Mouse (Mus musculus) embryonic facial prominence, embryonic 15.5 days (tissue): Measurements from ENCODE around the gene Sh3bgrl2. TPM values are rescaled to one million over a fixed set of nuclear protein-coding genes. Genes with fewer than 3 reads are reported as not detected.

Source experiments
- ATAC-seq: fragments of 200-750 bp; cut with Nextera tagmentation; 2 replicates; pipeline ENCODE4 v1.8.0; 2017; ENCODE audit warnings: low read depth, moderate TSS enrichment; ENCODE audit not compliant: insufficient number of reproducible peaks, low FRiP score, low TSS enrichment
- H3K27ac ChIP-seq: fragments of 300-500 bp; sonication (generic); replicated peaks from 2 replicates; pipeline ENCODE4 v1.5.1; 2015; ENCODE audit warnings: mild to moderate bottlenecking, inconsistent platforms
- H3K27me3 ChIP-seq: fragments of 300-500 bp; sonication (generic); 2 replicates; pipeline ENCODE4 v1.6.1; 2015; ENCODE audit warnings: inconsistent platforms
- H3K36me3 ChIP-seq: fragments of 300-500 bp; sonication (generic); 2 replicates; pipeline ENCODE4 v1.6.1; 2015; ENCODE audit warnings: mild to moderate bottlenecking, inconsistent platforms
- H3K4me1 ChIP-seq: fragments of 300-500 bp; sonication (generic); 2 replicates; pipeline ENCODE4 v1.6.1; 2015; ENCODE audit warnings: inconsistent platforms
- H3K4me2 ChIP-seq: fragments of 300-500 bp; sonication (generic); replicated peaks from 2 replicates; pipeline ENCODE4 v1.6.1; 2015; ENCODE audit warnings: mild to moderate bottlenecking, inconsistent platforms
- H3K4me3 ChIP-seq: fragments of 300-500 bp; sonication (generic); replicated peaks from 2 replicates; pipeline ENCODE4 v1.5.1; 2015; ENCODE audit warnings: mild to moderate bottlenecking, inconsistent platforms
- H3K9ac ChIP-seq: fragments of 300-500 bp; sonication (generic); 2 replicates; pipeline ENCODE4 v1.6.1; 2015; ENCODE audit warnings: inconsistent platforms
- H3K9me3 ChIP-seq: fragments of 300-500 bp; sonication (generic); replicated peaks from 2 replicates; pipeline ENCODE4 v1.6.1; 2016; ENCODE audit warnings: inconsistent platforms
- WGBS: fragments of 180-500 bp; shearing (Covaris S2); methylation state at CpG from one replicate; pipeline ENCODE4 v1.1.7; 2015; 5-methylcytosine and 5-hydroxymethylcytosine counted together
- polyA plus RNA-seq: library from polyadenylated mRNA; unstranded; fragments of >200 nt; fragmentation: Nextera tagmentation; extraction: Ambion mirVana; gene quantifications from 2 replicates; pipeline ENCODE4 v1.2.1, GENCODE M21; 2015

Sh3bgrl2 gene
- polyA plus RNA-seq, 1 experiment from 2014 or later = 22.8 TPM

- Histone ChIP-seq H3K27me3 (no peaks in the 10 kb centered on the region), H3K4me1 (no peaks in the 10 kb centered on the region), H3K9me3 (no peaks in the 10 kb centered on the region), H3K4me2 (no peak overlapping the region), H3K27ac (no peak overlapping the region), H3K36me3 (no peaks in the 10 kb centered on the region), H3K4me3 (no peak overlapping the region), H3K9ac (no peak overlapping the region)
- 52% methylated on average over 7 of the region's 7 CpGs for WGBS
- no peak for ATAC-seq
These were observed 28.0 kb downstream of the Sh3bgrl2 start for GRCm38 (mm10) chr9:83576018-83576688.

- Histone ChIP-seq H3K4me1 (no peaks in the 10 kb centered on the region), H3K27me3 (no peaks in the 10 kb centered on the region)
- 29% methylated on average over 3 of the region's 3 CpGs for WGBS
These were observed 28.5 kb downstream of the Sh3bgrl2 start for GRCm38 (mm10) chr9:83576689-83577057.

GRCm38 (mm10) chr9:83577260-83577659 is 29.1 kb downstream of the Sh3bgrl2 start:
- WGBS = 85% methylated on average over 7 of the region's 7 CpGs
- Histone ChIP-seq H3K9ac (no peak overlapping the region), H3K4me1 (no peaks in the 10 kb centered on the region), H3K9me3 (no peaks in the 10 kb centered on the region), H3K4me2 (no peak overlapping the region), H3K36me3 (no peaks in the 10 kb centered on the region), H3K4me3 (no peak overlapping the region), H3K27me3 (no peaks in the 10 kb centered on the region), H3K27ac (no peak overlapping the region)
- ATAC-seq = no peak

More at GRCm38 (mm10) chr9:83576689-83577057, 28.5 kb downstream of the Sh3bgrl2 start:
- H3K4me3 ChIP-seq = no peak overlapping the region
- H3K4me2 ChIP-seq = no peak overlapping the region
- H3K27ac ChIP-seq = no peak overlapping the region
- no peaks in the 10 kb centered on the region for H3K36me3 ChIP-seq
- H3K9me3 ChIP-seq = no peaks in the 10 kb centered on the region
- ATAC-seq = no peak
- H3K9ac ChIP-seq = no peak overlapping the region

GRCm38 (mm10) chr9:83579049-83579448 is 30.9 kb downstream of the Sh3bgrl2 start:
- Histone ChIP-seq H3K4me3 (no peak overlapping the region), H3K36me3 (no peaks in the 10 kb centered on the region), H3K9me3 (no peaks in the 10 kb centered on the region), H3K4me1 (no peaks in the 10 kb centered on the region), H3K27me3 (no peaks in the 10 kb centered on the region), H3K4me2 (no peak overlapping the region), H3K27ac (no peak overlapping the region), H3K9ac (no peak overlapping the region)
- WGBS = 74% methylated on average over 4 of the region's 4 CpGs
- ATAC-seq = no peak

GRCm38 (mm10) chr9:83582748-83583147 is 34.6 kb downstream of the Sh3bgrl2 start:
- Histone ChIP-seq H3K4me2 (no peak overlapping the region), H3K9ac (no peak overlapping the region), H3K4me3 (no peak overlapping the region), H3K27ac (no peak overlapping the region), H3K9me3 (no peaks in the 10 kb centered on the region), H3K36me3 (no peaks in the 10 kb centered on the region), H3K4me1 (no peaks in the 10 kb centered on the region), H3K27me3 (no peaks in the 10 kb centered on the region)
- ATAC-seq = no peak
- WGBS = 47% methylated on average over 7 of the region's 7 CpGs

GRCm38 (mm10) chr9:83586316-83587050 is 38.4 kb downstream of the Sh3bgrl2 start:
- no peaks in the 10 kb centered on the region for H3K27me3 ChIP-seq
- no peaks in the 10 kb centered on the region for H3K4me1 ChIP-seq
- no peak overlapping the region for H3K9ac ChIP-seq
- 86% methylated on average over 17 of the region's 17 CpGs for WGBS
- H3K4me3 ChIP-seq = no peak overlapping the region
- no peak overlapping the region for H3K27ac ChIP-seq
- no peaks in the 10 kb centered on the region for H3K36me3 ChIP-seq
- ATAC-seq = no peak
- no peaks in the 10 kb centered on the region for H3K9me3 ChIP-seq
- no peak overlapping the region for H3K4me2 ChIP-seq

GRCm38 (mm10) chr9:83587116-83587515 is 39.0 kb downstream of the Sh3bgrl2 start:
- Histone ChIP-seq H3K27ac (no peak overlapping the region), H3K9me3 (no peaks in the 10 kb centered on the region), H3K9ac (no peak overlapping the region), H3K27me3 (no peaks in the 10 kb centered on the region), H3K4me3 (no peak overlapping the region), H3K4me1 (no peaks in the 10 kb centered on the region), H3K4me2 (no peak overlapping the region), H3K36me3 (no peaks in the 10 kb centered on the region)
- 82% methylated on average over 9 of the region's 9 CpGs for WGBS
- ATAC-seq = no peak

GRCm38 (mm10) chr9:83589063-83589462 is 40.9 kb downstream of the Sh3bgrl2 start:
- Histone ChIP-seq H3K27ac (no peak overlapping the region), H3K36me3 (no peaks in the 10 kb centered on the region), H3K9ac (no peak overlapping the region), H3K27me3 (no peaks in the 10 kb centered on the region), H3K4me1 (no peaks in the 10 kb centered on the region), H3K4me2 (no peak overlapping the region), H3K4me3 (no peak overlapping the region), H3K9me3 (no peaks in the 10 kb centered on the region)
- no peak for ATAC-seq
- WGBS = 90% methylated on average over 2 of the region's 2 CpGs

GRCm38 (mm10) chr9:83589680-83590467 is 41.7 kb downstream of the Sh3bgrl2 start:
- Histone ChIP-seq H3K4me2 (no peak overlapping the region), H3K4me3 (no peak overlapping the region), H3K9ac (no peak overlapping the region), H3K4me1 (no peaks in the 10 kb centered on the region), H3K27me3 (no peaks in the 10 kb centered on the region), H3K27ac (no peak overlapping the region), H3K36me3 (no peaks in the 10 kb centered on the region), H3K9me3 (no peaks in the 10 kb centered on the region)
- ATAC-seq = no peak
- WGBS = 59% methylated on average over 14 of the region's 14 CpGs

- Histone ChIP-seq H3K9me3 (no peaks in the 10 kb centered on the region), H3K27ac (no peak overlapping the region)
- WGBS = 60% methylated on average over 10 of the region's 10 CpGs
These were observed 43.8 kb downstream of the Sh3bgrl2 start for GRCm38 (mm10) chr9:83591848-83592456.

GRCm38 (mm10) chr9:83593811-83594210 is 45.7 kb downstream of the Sh3bgrl2 start:
- ATAC-seq = no peak
- Histone ChIP-seq H3K4me3 (no peak overlapping the region), H3K4me2 (no peak overlapping the region), H3K9me3 (no peaks in the 10 kb centered on the region), H3K27me3 (no peaks in the 10 kb centered on the region), H3K9ac (no peak overlapping the region), H3K27ac (no peak overlapping the region), H3K36me3 (no peaks in the 10 kb centered on the region), H3K4me1 (no peaks in the 10 kb centered on the region)
- WGBS = 83% methylated on average over 5 of the region's 5 CpGs

More at GRCm38 (mm10) chr9:83591848-83592456, 43.8 kb downstream of the Sh3bgrl2 start:
- H3K4me2 ChIP-seq = no peak overlapping the region
- H3K4me1 ChIP-seq = no peaks in the 10 kb centered on the region
- no peak overlapping the region for H3K9ac ChIP-seq
- 0 out of 2 replicates have a peak, but pooled peaks have one; percentile 47 for ATAC-seq
- no peaks in the 10 kb centered on the region for H3K36me3 ChIP-seq
- H3K27me3 ChIP-seq = no peaks in the 10 kb centered on the region
- no peak overlapping the region for H3K4me3 ChIP-seq
